Mouse (Mus musculus) left cerebral cortex, adult 2 months (tissue): Measurements from ENCODE around the gene Cdc42ep4. TPM values are rescaled to one million over a fixed set of nuclear protein-coding genes. Genes with fewer than 3 reads are reported as not detected.
A peak's percentile ranks its signal among the peaks of the same experiment; 100 is the strongest.

Experiments
- DNase-seq, 2 experiments: peaks; one replicate each; pipeline ENCODE4 v3.0.0; 2021 to 2022; ENCODE audit warnings: low spot score in 2 of 2, mixed read lengths in 1 of 2; ENCODE audit errors: extremely low spot score in 1 of 2
- H3K27ac ChIP-seq: fragments of 200-600 bp; 2 replicates; pipeline ENCODE4 v1.8.1; 2022
- H3K4me3 ChIP-seq: fragments of 200-600 bp; 2 replicates; pipeline ENCODE4 v1.8.1; 2022
- CTCF ChIP-seq: fragments of 200-600 bp; IDR thresholded peaks from 2 replicates; pipeline ENCODE4 v1.8.1; 2022; ENCODE audit warnings: antibody characterized with exemption, mild to moderate bottlenecking, moderate library complexity
- intact Hi-C: fragments of 180-260 bp; cut with DNase I; formaldehyde crosslinking; loops from one replicate; pipeline ENCODE4 v1.15.1; 2025
- total RNA-seq, 2 experiments: library from RNA; stranded (reverse); gene quantifications; 2 replicates each; pipeline ENCODE4 v1.2.3; 2021

Cdc42ep4 gene
- total RNA-seq, 2 experiments from 2014 or later, result 25.6 to 28.8 TPM

GRCm38 (mm10) chr11:113742998-113743397, 8.7 kb downstream of the Cdc42ep4 start:
- peak; percentile 29 for TF ChIP-seq CTCF
- intact Hi-C loops, result no loop called here
- Histone ChIP-seq H3K27ac (no peak overlapping the region), H3K4me3 (no peak overlapping the region)
- DNase-seq, result no peak

- no peak overlapping the region for H3K27ac ChIP-seq
- DNase-seq, result no peak
- no peak overlapping the region for H3K4me3 ChIP-seq
- intact Hi-C loops, result no loop called here
- TF ChIP-seq CTCF, result no peak
Measured at GRCm38 (mm10) chr11:113740100-113740499, 11.6 kb downstream of the Cdc42ep4 start.

- no peak overlapping the region for H3K4me3 ChIP-seq
- no peak overlapping the region for H3K27ac ChIP-seq
- no peak for TF ChIP-seq CTCF
- intact Hi-C loops, result no loop called here
- no peak for DNase-seq
Measured at GRCm38 (mm10) chr11:113739213-113739612, 12.5 kb downstream of the Cdc42ep4 start.

- TF ChIP-seq CTCF, result no peak
- H3K27ac ChIP-seq, result no peak overlapping the region
- intact Hi-C loops, result no loop called here
- H3K4me3 ChIP-seq, result no peak overlapping the region
- DNase-seq, result no peak
Measured at GRCm38 (mm10) chr11:113737912-113738311, 13.8 kb downstream of the Cdc42ep4 start.

- H3K4me3 ChIP-seq, result no peak overlapping the region
- intact Hi-C loops, result no loop called here
- DNase-seq, result no peak
- no peak overlapping the region for H3K27ac ChIP-seq
- no peak for TF ChIP-seq CTCF
Measured at GRCm38 (mm10) chr11:113737553-113737854, 14.2 kb downstream of the Cdc42ep4 start.

- intact Hi-C loops, result no loop called here
- H3K4me3 ChIP-seq, result no peak overlapping the region
- H3K27ac ChIP-seq, result no peak overlapping the region
- TF ChIP-seq CTCF, result no peak
- DNase-seq, result no peak
Measured at GRCm38 (mm10) chr11:113736848-113737552, 14.7 kb downstream of the Cdc42ep4 start.

- no peak for DNase-seq
- Histone ChIP-seq H3K4me3 (no peak overlapping the region), H3K27ac (no peak overlapping the region)
- intact Hi-C loops, result no loop called here
- TF ChIP-seq CTCF, result no peak
Measured at GRCm38 (mm10) chr11:113735151-113735550, 16.5 kb downstream of the Cdc42ep4 start.

GRCm38 (mm10) chr11:113733631-113734364, 17.9 kb downstream of the Cdc42ep4 start:
- H3K27ac ChIP-seq, result no peak overlapping the region
- no peak overlapping the region for H3K4me3 ChIP-seq
- no peak for DNase-seq
- TF ChIP-seq CTCF, result no peak
- intact Hi-C loops, result no loop called here

- intact Hi-C loops, result no loop called here
- DNase-seq, result no peak
- Histone ChIP-seq H3K27ac (no peak overlapping the region), H3K4me3 (no peak overlapping the region)
- peak; percentile 10 for TF ChIP-seq CTCF
Measured at GRCm38 (mm10) chr11:113731945-113732612, 19.6 kb downstream of the Cdc42ep4 start.

GRCm38 (mm10) chr11:113730879-113731278, 20.8 kb downstream of the Cdc42ep4 start:
- Histone ChIP-seq H3K27ac (no peak overlapping the region), H3K4me3 (no peak overlapping the region)
- intact Hi-C loops, result no loop called here
- no peak for DNase-seq
- TF ChIP-seq CTCF, result no peak

- Histone ChIP-seq H3K4me3 (no peak overlapping the region), H3K27ac (no peak overlapping the region)
- TF ChIP-seq CTCF, result no peak
- DNase-seq, result no peak
- intact Hi-C loops, result loop anchor here (10.0 kb wide), 1 partner anchor 735 kb away; no protein-coding TSS in a partner anchor
Measured at GRCm38 (mm10) chr11:113729917-113730316, 21.8 kb downstream of the Cdc42ep4 start.

- no peak for TF ChIP-seq CTCF
- no peak for DNase-seq
- no peak overlapping the region for H3K27ac ChIP-seq
- no peak overlapping the region for H3K4me3 ChIP-seq
- intact Hi-C loops, result loop anchor here (10.0 kb wide), 1 partner anchor 736 kb away; no protein-coding TSS in a partner anchor
Measured at GRCm38 (mm10) chr11:113729239-113729638, 22.4 kb downstream of the Cdc42ep4 start.
